Mouse (Mus musculus) kidney, adult 2 months (tissue): ENCODE measurements around the gene Hapln3. TPM values are rescaled to one million over a fixed set of nuclear protein-coding genes. Genes with fewer than 3 reads are reported as not detected.

Experiments used
- DNase-seq: peaks from one replicate; pipeline ENCODE4 v3.0.0; 2021
- H3K27ac ChIP-seq: fragments of 200-500 bp; 2 replicates; pipeline ENCODE4 v1.5.1; 2012; ENCODE audit warnings: low read depth, low read length, control low read depth, inconsistent platforms; ENCODE audit not compliant: insufficient read depth
- H3K27me3 ChIP-seq: fragments of 200-500 bp; replicated peaks from 2 replicates; pipeline ENCODE4 v1.6.1; 2012; ENCODE audit warnings: mild to moderate bottlenecking, moderate library complexity, low read length, inconsistent platforms; ENCODE audit not compliant: control insufficient read depth, insufficient read depth
- H3K36me3 ChIP-seq: fragments of 200-500 bp; 2 replicates; pipeline ENCODE4 v1.6.1; 2012; ENCODE audit warnings: mild to moderate bottlenecking, moderate library complexity, low read length, inconsistent platforms; ENCODE audit not compliant: control insufficient read depth, insufficient read depth
- H3K4me1 ChIP-seq: fragments of 200-500 bp; 2 replicates; pipeline ENCODE4 v1.6.1; 2011; ENCODE audit warnings: low read length; ENCODE audit not compliant: control insufficient read depth, insufficient read depth
- H3K4me3 ChIP-seq: fragments of 200-500 bp; 2 replicates; pipeline ENCODE4 v1.5.1; 2011; ENCODE audit warnings: mild to moderate bottlenecking, low read depth, low read length, control low read depth; ENCODE audit not compliant: insufficient read depth
- CTCF ChIP-seq: fragments of 200-500 bp; conservative IDR thresholded peaks from 2 replicates; pipeline ENCODE4 v1.5.1; 2011; ENCODE audit warnings: low read depth, mild to moderate bottlenecking, control low read depth, low read length, moderate library complexity, mixed read lengths; ENCODE audit not compliant: insufficient read depth, insufficient read length
- POLR2A ChIP-seq: fragments of 200-500 bp; IDR thresholded peaks from one replicate; pipeline ENCODE4 v1.6.1; 2011; ENCODE audit warnings: low read depth, low read length, control low read depth
- WGBS: fragments of 180-500 bp; shearing (Covaris S2); methylation state at CpG from one replicate; pipeline ENCODE4 v1.1.7; 2018; 5-methylcytosine and 5-hydroxymethylcytosine counted together
- polyA plus RNA-seq: library from polyadenylated mRNA; depleted of rRNA; stranded (reverse); fragments of >200 nt; gene quantifications from 2 replicates; pipeline ENCODE4 v1.2.3, GENCODE M21; 2012

Gene Hapln3
- polyA plus RNA-seq, 1 experiment = 3.1 TPM

- TF ChIP-seq CTCF = no peak
- no peak for TF ChIP-seq POLR2A
- no peaks in the 10 kb centered on the region for H3K4me1 ChIP-seq
- 17% methylated on average over 13 of the region's 13 CpGs for whole genome bisulfite sequencing
- no peaks in the 10 kb centered on the region for H3K36me3 ChIP-seq
- H3K27ac ChIP-seq = no peak overlapping the region
- no peaks in the 10 kb centered on the region for H3K27me3 ChIP-seq
- H3K4me3 ChIP-seq = peak overlapping the region; percentile 5; the same call in 1 of the 2 replicates
- no peak for DNase-seq
Measured at GRCm38 (mm10) chr7:79130385-79130784, 433 bp downstream of the Hapln3 start.

GRCm38 (mm10) chr7:79129883-79130282, 935 bp downstream of the Hapln3 start:
- WGBS = 31% methylated on average over 8 of the region's 8 CpGs
- DNase-seq = no peak
- no peaks in the 10 kb centered on the region for H3K36me3 ChIP-seq
- TF ChIP-seq POLR2A (no peak), CTCF (no peak)
- H3K4me3 ChIP-seq = no peak overlapping the region
- no peaks in the 10 kb centered on the region for H3K27me3 ChIP-seq
- H3K27ac ChIP-seq = no peak overlapping the region
- H3K4me1 ChIP-seq = no peaks in the 10 kb centered on the region

DNA sequence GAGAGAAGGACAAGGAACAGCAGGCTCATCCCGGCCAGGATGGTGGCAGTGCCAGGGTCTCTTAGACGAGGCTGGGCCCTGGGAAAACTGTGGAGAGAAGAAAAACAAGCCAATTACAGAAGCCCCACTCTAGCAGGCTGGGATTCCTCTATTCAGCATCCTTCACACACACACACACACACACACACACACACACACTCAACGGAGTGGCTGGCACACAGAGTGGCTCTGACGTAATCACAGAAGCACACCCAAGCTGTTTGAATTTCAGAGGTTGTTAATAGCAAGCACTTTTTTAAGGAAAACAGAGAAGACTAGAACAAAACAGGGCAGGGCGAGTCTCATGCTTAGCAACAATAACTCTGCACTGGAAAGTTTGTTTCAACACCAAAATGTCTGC, 7.4 kb downstream of the Hapln3 start:
- Histone ChIP-seq H3K4me3 (no peak overlapping the region), H3K36me3 (no peaks in the 10 kb centered on the region), H3K27ac (no peak overlapping the region), H3K27me3 (no peaks in the 10 kb centered on the region), H3K4me1 (no peaks in the 10 kb centered on the region)
- TF ChIP-seq POLR2A (no peak), CTCF (no peak)
- DNase-seq = no peak
- 77% methylated on average over 5 of the region's 5 CpGs for WGBS

DNA sequence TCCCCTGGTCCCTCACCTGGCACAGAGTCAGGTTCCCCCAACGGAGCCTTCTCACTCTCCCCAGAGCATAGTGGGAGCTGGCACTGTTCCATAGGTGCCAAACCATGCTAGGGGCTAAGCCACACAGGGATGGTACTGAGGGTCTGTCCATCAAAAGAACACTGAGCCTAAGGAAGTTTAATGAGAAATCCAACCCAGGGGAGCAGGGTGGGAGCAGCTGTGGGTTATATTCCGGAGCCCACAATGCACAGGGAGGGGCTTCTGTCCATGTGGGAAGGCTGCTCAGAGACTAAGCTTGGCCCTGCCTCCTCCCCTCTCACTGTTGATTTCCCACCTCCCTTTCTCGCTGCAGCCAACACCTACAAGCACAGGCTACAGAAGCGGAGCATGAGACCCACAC, 17.0 kb downstream of the Hapln3 start:
- no peaks in the 10 kb centered on the region for H3K4me1 ChIP-seq
- no peak for DNase-seq
- H3K36me3 ChIP-seq = no peaks in the 10 kb centered on the region
- H3K27ac ChIP-seq = no peak overlapping the region
- H3K4me3 ChIP-seq = no peak overlapping the region
- no peaks in the 10 kb centered on the region for H3K27me3 ChIP-seq
- no peak for TF ChIP-seq CTCF
- TF ChIP-seq POLR2A = no peak
- WGBS = 35% methylated on average over 4 of the region's 4 CpGs

DNA sequence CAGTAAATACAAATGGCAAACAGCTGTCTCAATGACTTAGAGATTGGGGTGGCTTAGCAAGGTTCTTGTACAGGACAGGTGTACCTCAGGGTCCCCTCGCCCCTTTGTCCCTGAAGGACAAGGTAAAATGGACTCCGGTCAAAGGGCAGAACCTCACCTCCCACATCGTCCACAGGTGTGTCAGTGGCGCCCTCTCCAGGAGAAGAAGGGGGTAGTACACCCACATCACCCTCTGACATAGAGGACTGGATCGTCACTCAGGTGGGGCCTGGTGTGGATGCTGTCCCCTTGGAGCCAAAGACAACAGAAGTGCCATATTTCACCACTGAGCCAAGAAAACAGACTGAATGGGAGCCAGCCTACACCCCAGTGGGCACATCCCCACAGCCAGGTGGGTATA, 34.3 kb downstream of the Hapln3 start:
- TF ChIP-seq CTCF (no peak), POLR2A (no peak)
- no peaks in the 10 kb centered on the region for H3K36me3 ChIP-seq
- no peaks in the 10 kb centered on the region for H3K27me3 ChIP-seq
- DNase-seq = no peak
- WGBS = 75% methylated on average over 5 of the region's 5 CpGs
- H3K4me1 ChIP-seq = no peaks in the 10 kb centered on the region
- no peak overlapping the region for H3K27ac ChIP-seq
- no peak overlapping the region for H3K4me3 ChIP-seq

GRCm38 (mm10) chr7:79089111-79089510, 41.7 kb downstream of the Hapln3 start:
- no peaks in the 10 kb centered on the region for H3K36me3 ChIP-seq
- TF ChIP-seq CTCF (0 out of 2 replicates have a peak, but pooled peaks have one; percentile 16), POLR2A (no peak)
- no peak overlapping the region for H3K4me3 ChIP-seq
- no peaks in the 10 kb centered on the region for H3K27me3 ChIP-seq
- H3K4me1 ChIP-seq = no peaks in the 10 kb centered on the region
- no peak overlapping the region for H3K27ac ChIP-seq
- 86% methylated on average over 4 of the region's 4 CpGs for WGBS
- DNase-seq = peak; percentile 12

- DNase-seq = peak; percentile 49
- no peak overlapping the region for H3K4me3 ChIP-seq
- H3K27me3 ChIP-seq = no peaks in the 10 kb centered on the region
- no peaks in the 10 kb centered on the region for H3K36me3 ChIP-seq
- TF ChIP-seq CTCF (peak; percentile 77), POLR2A (no peak)
- no peak overlapping the region for H3K27ac ChIP-seq
- WGBS = 20% methylated on average over 7 of the region's 7 CpGs
- no peaks in the 10 kb centered on the region for H3K4me1 ChIP-seq
Measured at GRCm38 (mm10) chr7:79080572-79081399, 50.0 kb downstream of the Hapln3 start.

DNA sequence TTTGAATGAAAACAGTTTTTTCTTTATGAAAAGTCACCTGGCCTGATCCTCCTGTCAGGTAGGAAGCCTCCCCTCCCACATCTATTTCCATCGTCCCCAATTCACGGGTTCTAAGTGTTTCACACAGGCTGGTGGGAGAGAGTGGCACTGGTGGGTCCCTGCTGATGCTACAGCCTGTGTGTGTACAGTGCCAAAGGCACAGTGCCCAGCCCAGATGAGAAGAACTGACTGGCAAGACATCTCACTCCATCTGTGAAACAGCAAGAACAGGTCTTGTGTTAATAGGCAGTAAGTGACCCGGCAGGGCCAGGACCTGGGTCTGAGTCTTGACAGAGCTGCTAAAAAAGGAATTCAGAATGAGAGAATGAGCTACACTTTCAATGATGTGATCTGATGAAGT, 51.6 kb downstream of the Hapln3 start:
- no peak overlapping the region for H3K4me3 ChIP-seq
- no peak overlapping the region for H3K27ac ChIP-seq
- no peak for DNase-seq
- H3K27me3 ChIP-seq = no peaks in the 10 kb centered on the region
- no peaks in the 10 kb centered on the region for H3K36me3 ChIP-seq
- H3K4me1 ChIP-seq = no peaks in the 10 kb centered on the region
- WGBS = 47% methylated on average over 3 of the region's 3 CpGs
- no peak for TF ChIP-seq POLR2A
- TF ChIP-seq CTCF = no peak
